Mouse (Mus musculus): Measurements from ENCODE around the gene Gm21992. TPM values are rescaled to one million over a fixed set of nuclear protein-coding genes. Genes with fewer than 3 reads are reported as not detected.

Gm21992 gene
- polyA plus RNA-seq, 1 experiment, result 7.8 TPM

- 0 out of 2 replicates have a peak, but pooled peaks cover 11% of the 10 kb centered on the region for H3K4me1 ChIP-seq (ENCODE audit: control insufficient read depth, insufficient read depth, low read length)
- TF ChIP-seq CTCF (IDR thresholded peaks at IDR 0.05; ENCODE audit: borderline replicate concordance, insufficient read depth, low read length) (no peak), POLR2A (IDR thresholded peaks at IDR 0.05; ENCODE audit: low read depth, low read length) (no peak)
- no peak overlapping the region for H3K27ac ChIP-seq (ENCODE audit: insufficient read depth, low read length)
- no peak overlapping the region for H3K4me3 ChIP-seq (ENCODE audit: insufficient read depth, low read length)
Observed at GRCm38 (mm10) chr19:4744026-4744425, 67.4 kb downstream of the Gm21992 start.

GRCm38 (mm10) chr19:4743524-4743923, 67.9 kb downstream of the Gm21992 start:
- TF ChIP-seq POLR2A (IDR thresholded peaks at IDR 0.05; ENCODE audit: low read depth, low read length), result no peak
- no peak for TF ChIP-seq CTCF (IDR thresholded peaks at IDR 0.05; ENCODE audit: borderline replicate concordance, insufficient read depth, low read length)
- H3K4me1 ChIP-seq (ENCODE audit: control insufficient read depth, insufficient read depth, low read length), result 0 out of 2 replicates have a peak, but pooled peaks cover 11% of the 10 kb centered on the region

GRCm38 (mm10) chr19:4742229-4742628, 69.2 kb downstream of the Gm21992 start:
- no peak overlapping the region for H3K4me3 ChIP-seq (ENCODE audit: insufficient read depth, low read length)
- H3K4me1 ChIP-seq (ENCODE audit: control insufficient read depth, insufficient read depth, low read length), result 0 out of 2 replicates have a peak, but pooled peaks cover 11% of the 10 kb centered on the region
- no peak for TF ChIP-seq POLR2A (IDR thresholded peaks at IDR 0.05; ENCODE audit: low read depth, low read length)
- no peak for TF ChIP-seq CTCF (IDR thresholded peaks at IDR 0.05; ENCODE audit: borderline replicate concordance, insufficient read depth, low read length)
- H3K27ac ChIP-seq (ENCODE audit: insufficient read depth, low read length), result no peak overlapping the region

More at GRCm38 (mm10) chr19:4743524-4743923, 67.9 kb downstream of the Gm21992 start:
- no peak overlapping the region for H3K4me3 ChIP-seq (ENCODE audit: insufficient read depth, low read length)
- H3K27ac ChIP-seq (ENCODE audit: insufficient read depth, low read length), result no peak overlapping the region

- 0 out of 2 replicates have a peak, but pooled peaks cover 11% of the 10 kb centered on the region for H3K4me1 ChIP-seq (ENCODE audit: control insufficient read depth, insufficient read depth, low read length)
- H3K27ac ChIP-seq (ENCODE audit: insufficient read depth, low read length), result no peak overlapping the region
- H3K4me3 ChIP-seq (ENCODE audit: insufficient read depth, low read length), result no peak overlapping the region
- TF ChIP-seq POLR2A (IDR thresholded peaks at IDR 0.05; ENCODE audit: low read depth, low read length), result no peak
- no peak for TF ChIP-seq CTCF (IDR thresholded peaks at IDR 0.05; ENCODE audit: borderline replicate concordance, insufficient read depth, low read length)
Observed at GRCm38 (mm10) chr19:4741482-4741881, 69.9 kb downstream of the Gm21992 start.

GRCm38 (mm10) chr19:4739762-4740161, 71.7 kb downstream of the Gm21992 start:
- H3K4me1 ChIP-seq (ENCODE audit: control insufficient read depth, insufficient read depth, low read length), result 0 out of 2 replicates have a peak, but pooled peaks cover 11% of the 10 kb centered on the region
- TF ChIP-seq CTCF (IDR thresholded peaks at IDR 0.05; ENCODE audit: borderline replicate concordance, insufficient read depth, low read length) (no peak), POLR2A (IDR thresholded peaks at IDR 0.05; ENCODE audit: low read depth, low read length) (no peak)
- no peak overlapping the region for H3K4me3 ChIP-seq (ENCODE audit: insufficient read depth, low read length)
- no peak overlapping the region for H3K27ac ChIP-seq (ENCODE audit: insufficient read depth, low read length)

GRCm38 (mm10) chr19:4739053-4739452, 72.4 kb downstream of the Gm21992 start:
- 0 out of 2 replicates have a peak, but pooled peaks cover 11% of the 10 kb centered on the region for H3K4me1 ChIP-seq (ENCODE audit: control insufficient read depth, insufficient read depth, low read length)
- no peak for TF ChIP-seq CTCF (IDR thresholded peaks at IDR 0.05; ENCODE audit: borderline replicate concordance, insufficient read depth, low read length)
- no peak for TF ChIP-seq POLR2A (IDR thresholded peaks at IDR 0.05; ENCODE audit: low read depth, low read length)
- no peak overlapping the region for H3K27ac ChIP-seq (ENCODE audit: insufficient read depth, low read length)
- H3K4me3 ChIP-seq (ENCODE audit: insufficient read depth, low read length), result no peak overlapping the region

GRCm38 (mm10) chr19:4737866-4738265, 73.5 kb downstream of the Gm21992 start:
- Histone ChIP-seq H3K4me1 (ENCODE audit: control insufficient read depth, insufficient read depth, low read length) (0 out of 2 replicates have a peak, but pooled peaks cover 11% of the 10 kb centered on the region), H3K4me3 (ENCODE audit: insufficient read depth, low read length) (no peak overlapping the region), H3K27ac (ENCODE audit: insufficient read depth, low read length) (no peak overlapping the region)
- TF ChIP-seq POLR2A (IDR thresholded peaks at IDR 0.05; ENCODE audit: low read depth, low read length), result no peak
- no peak for TF ChIP-seq CTCF (IDR thresholded peaks at IDR 0.05; ENCODE audit: borderline replicate concordance, insufficient read depth, low read length)

GRCm38 (mm10) chr19:4733052-4733451, 78.4 kb downstream of the Gm21992 start:
- Histone ChIP-seq H3K4me3 (ENCODE audit: insufficient read depth, low read length) (no peak overlapping the region), H3K27ac (ENCODE audit: insufficient read depth, low read length) (no peak overlapping the region)
- TF ChIP-seq CTCF (IDR thresholded peaks at IDR 0.05; ENCODE audit: borderline replicate concordance, insufficient read depth, low read length) (no peak), POLR2A (IDR thresholded peaks at IDR 0.05; ENCODE audit: low read depth, low read length) (no peak)

GRCm38 (mm10) chr19:4729186-4729585, 82.2 kb downstream of the Gm21992 start:
- no peak overlapping the region for H3K4me3 ChIP-seq (ENCODE audit: insufficient read depth, low read length)
- no peaks in the 10 kb centered on the region for H3K4me1 ChIP-seq (ENCODE audit: control insufficient read depth, insufficient read depth, low read length)
- no peak for TF ChIP-seq CTCF (IDR thresholded peaks at IDR 0.05; ENCODE audit: borderline replicate concordance, insufficient read depth, low read length)
- no peak overlapping the region for H3K27ac ChIP-seq (ENCODE audit: insufficient read depth, low read length)

More at GRCm38 (mm10) chr19:4733052-4733451, 78.4 kb downstream of the Gm21992 start:
- no peaks in the 10 kb centered on the region for H3K4me1 ChIP-seq (ENCODE audit: control insufficient read depth, insufficient read depth, low read length)

GRCm38 (mm10) chr19:4720671-4721244, 90.7 kb downstream of the Gm21992 start:
- Histone ChIP-seq H3K4me1 (ENCODE audit: control insufficient read depth, insufficient read depth, low read length) (no peaks in the 10 kb centered on the region), H3K27ac (ENCODE audit: insufficient read depth, low read length) (no peak overlapping the region), H3K4me3 (ENCODE audit: insufficient read depth, low read length) (no peak overlapping the region)
- TF ChIP-seq CTCF (IDR thresholded peaks at IDR 0.05; ENCODE audit: borderline replicate concordance, insufficient read depth, low read length), result no peak
- TF ChIP-seq POLR2A (IDR thresholded peaks at IDR 0.05; ENCODE audit: low read depth, low read length), result no peak

Data from embryonic fibroblast, embryonic 13.5 days (primary cell).